Mouse (Mus musculus) G1E-ER4 (cell line): ENCODE results near the gene Sort1. TPM values are rescaled to one million over a fixed set of nuclear protein-coding genes. Genes with fewer than 3 reads are reported as not detected.

Source experiments
- GATA1 ChIP-seq: IDR thresholded peaks from one replicate; pipeline ENCODE4 v1.8.0; 2012; ENCODE audit warnings: low read length, inconsistent platforms
- polyA plus RNA-seq: library from polyadenylated mRNA; stranded (reverse); fragments of >175 nt; gene quantifications from 2 replicates; pipeline ENCODE4 v1.2.3, GENCODE M21; 2012

Sort1 gene
- polyA plus RNA-seq, 1 experiment = 1.6 TPM

GRCm38 (mm10) chr3:108383485-108384354 lies 99.8 kb downstream of the Sort1 start, which contains the start of gene Psrc1:
Gene Psrc1, plus strand, starts transcription at chr3:108383839.
- no peak for TF ChIP-seq GATA1

- TF ChIP-seq GATA1 = no peak
Observed at GRCm38 (mm10) chr3:108384425-108384824, 100.5 kb downstream of the Sort1 start.

- TF ChIP-seq GATA1 = no peak
Observed at GRCm38 (mm10) chr3:108386186-108386585, 102.3 kb downstream of the Sort1 start.

GRCm38 (mm10) chr3:108389111-108389545 lies 105.2 kb downstream of the Sort1 start:
- no peak for TF ChIP-seq GATA1

GRCm38 (mm10) chr3:108392299-108392698 lies 108.4 kb downstream of the Sort1 start:
- no peak for TF ChIP-seq GATA1

GRCm38 (mm10) chr3:108392793-108393192 lies 108.9 kb downstream of the Sort1 start:
- no peak for TF ChIP-seq GATA1

- no peak for TF ChIP-seq GATA1
Observed at GRCm38 (mm10) chr3:108398281-108398680, 114.4 kb downstream of the Sort1 start.

- TF ChIP-seq GATA1 = no peak
Observed at GRCm38 (mm10) chr3:108400442-108400841, 116.6 kb downstream of the Sort1 start.

GRCm38 (mm10) chr3:108401692-108402527 lies 118.0 kb downstream of the Sort1 start:
- no peak for TF ChIP-seq GATA1

- no peak for TF ChIP-seq GATA1
Observed at GRCm38 (mm10) chr3:108402528-108402920, 118.6 kb downstream of the Sort1 start.

GRCm38 (mm10) chr3:108405536-108406305 lies 121.8 kb downstream of the Sort1 start:
- TF ChIP-seq GATA1 = no peak

GRCm38 (mm10) chr3:108406306-108406885 lies 122.5 kb downstream of the Sort1 start:
- no peak for TF ChIP-seq GATA1

- TF ChIP-seq GATA1 = no peak
Observed at GRCm38 (mm10) chr3:108408517-108409008, 124.7 kb downstream of the Sort1 start.

- TF ChIP-seq GATA1 = no peak
Observed at GRCm38 (mm10) chr3:108409656-108410358, 125.9 kb downstream of the Sort1 start.

- no peak for TF ChIP-seq GATA1
Observed at GRCm38 (mm10) chr3:108410359-108410714, 126.5 kb downstream of the Sort1 start.

Other genes with a start within 250 kb of the Sort1 start
- not detected in 2 replicates for gene Gstm4, start 239.2 kb upstream of the Sort1 start, polyA plus RNA-seq
- 275 and 347 TPM in 2 replicates for gene Ampd2, start 197.4 kb upstream of the Sort1 start, polyA plus RNA-seq
- 0.23 and 0.65 TPM in 2 replicates for gene Gnat2, start 191.3 kb upstream of the Sort1 start, polyA plus RNA-seq
- gene Gnai3, start 137.9 kb upstream of the Sort1 start, polyA plus RNA-seq = 28.4 and 45.9 TPM in 2 replicates
- gene Gpr61, start 129.2 kb upstream of the Sort1 start, polyA plus RNA-seq = not detected in 2 replicates
- 1.8 TPM in 2 replicates for gene Amigo1, start 97.7 kb upstream of the Sort1 start, polyA plus RNA-seq
- 2.4 and 3.0 TPM in 2 replicates for gene Cyb561d1, start 82.9 kb upstream of the Sort1 start, polyA plus RNA-seq
- gene Atxn7l2, start 73.1 kb upstream of the Sort1 start, polyA plus RNA-seq = 21.6 and 23.2 TPM in 2 replicates
- gene Sypl2, start 57.4 kb upstream of the Sort1 start, polyA plus RNA-seq = not detected in 2 replicates
- 4.1 and 5.1 TPM in 2 replicates for gene Psma5, start 27.2 kb upstream of the Sort1 start, polyA plus RNA-seq
- not detected in 2 replicates for gene Mybphl, start 80.8 kb downstream of the Sort1 start, polyA plus RNA-seq
- gene Psrc1, start 99.8 kb downstream of the Sort1 start, polyA plus RNA-seq = 47.9 and 51.7 TPM in 2 replicates
- gene Celsr2, start 131.5 kb downstream of the Sort1 start, polyA plus RNA-seq = not detected in 2 replicates
- gene Sars, start 161.1 kb downstream of the Sort1 start, polyA plus RNA-seq = 172 and 175 TPM in 2 replicates